Mouse (Mus musculus): Measurements from ENCODE around the gene Dap.

- TF ChIP-seq CTCF (IDR thresholded peaks at IDR 0.05; ENCODE audit: borderline replicate concordance, insufficient read depth, low read length) = no peak
- no peak for TF ChIP-seq POLR2A (IDR thresholded peaks at IDR 0.05; ENCODE audit: low read depth, low read length)
Measured at GRCm38 (mm10) chr15:31250676-31251075, 26.6 kb downstream of the Dap start.

Measured in embryonic fibroblast, embryonic 13.5 days (primary cell).